Mouse (Mus musculus): ENCODE results near the gene Srrm4. TPM values are rescaled to one million over a fixed set of nuclear protein-coding genes. Genes with fewer than 3 reads are reported as not detected.
"Not testable (repeated sequence)": the region's sequence is repeated elsewhere in the genome, so short reads cannot be mapped to it uniquely, and the experiment has no call there.

Srrm4 gene
- polyA plus RNA-seq, 1 experiment: not detected

DNA sequence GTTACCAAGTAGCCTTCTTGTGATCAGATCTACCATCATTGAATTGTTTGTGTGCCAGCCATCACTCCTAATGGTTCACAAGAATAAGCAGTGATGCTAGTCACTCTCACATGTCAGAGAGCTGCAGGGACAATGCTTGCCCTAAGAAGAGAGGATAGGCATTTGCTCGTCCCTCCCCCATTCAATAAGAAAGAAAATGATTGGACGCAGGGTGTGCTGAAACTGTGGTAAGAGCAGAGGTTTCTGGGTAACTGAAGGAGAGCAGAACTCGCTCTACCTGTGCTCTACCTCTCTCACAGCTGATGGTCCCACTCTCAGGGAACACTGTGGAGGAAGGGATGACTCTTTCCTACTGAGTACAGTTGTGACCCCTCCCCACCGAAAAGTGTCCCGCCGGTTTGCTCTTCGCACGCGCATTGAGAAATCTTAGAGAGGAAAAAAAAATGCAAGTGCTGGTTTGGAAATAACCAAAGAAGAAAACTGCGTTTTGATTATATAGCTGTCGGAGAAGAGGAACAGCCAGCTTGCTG is 143.7 kb downstream of the Srrm4 start:
- Histone ChIP-seq H3K27ac (replicated peaks; ENCODE audit: low read depth, low read length) (no peak overlapping the region), H3K4me1 (ENCODE audit: control insufficient read depth, insufficient read depth, insufficient read length, low read length) (no peaks in the 10 kb centered on the region), H3K4me3 (ENCODE audit: insufficient read depth, low read depth, low read length) (no peak overlapping the region; the same call in 1 of the 2 replicates)

DNA sequence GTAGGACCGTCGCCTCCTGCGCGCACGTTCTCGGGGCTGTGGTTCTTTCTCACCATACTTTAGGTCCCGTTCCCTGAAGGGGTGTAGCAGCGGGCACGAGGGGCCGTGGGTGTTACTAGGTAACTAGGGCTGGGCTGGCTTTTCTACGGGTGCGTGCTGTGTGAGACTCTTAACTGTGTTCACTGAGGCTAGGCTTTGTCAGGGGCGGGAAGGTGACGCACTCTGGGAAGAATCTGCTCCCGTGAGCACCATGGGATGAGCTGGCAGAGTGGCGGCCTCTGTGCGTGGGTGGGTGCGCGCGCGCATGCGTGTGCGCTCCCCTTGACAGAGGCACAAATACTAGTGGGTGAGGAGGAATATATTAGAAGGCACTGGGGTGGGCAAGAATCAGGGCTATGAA is 145.1 kb downstream of the Srrm4 start:
- no peak overlapping the region for H3K27ac ChIP-seq (replicated peaks; ENCODE audit: low read depth, low read length)
- no peaks in the 10 kb centered on the region for H3K4me1 ChIP-seq (ENCODE audit: control insufficient read depth, insufficient read depth, insufficient read length, low read length)
- H3K4me3 ChIP-seq (ENCODE audit: insufficient read depth, low read depth, low read length): no peak overlapping the region

DNA sequence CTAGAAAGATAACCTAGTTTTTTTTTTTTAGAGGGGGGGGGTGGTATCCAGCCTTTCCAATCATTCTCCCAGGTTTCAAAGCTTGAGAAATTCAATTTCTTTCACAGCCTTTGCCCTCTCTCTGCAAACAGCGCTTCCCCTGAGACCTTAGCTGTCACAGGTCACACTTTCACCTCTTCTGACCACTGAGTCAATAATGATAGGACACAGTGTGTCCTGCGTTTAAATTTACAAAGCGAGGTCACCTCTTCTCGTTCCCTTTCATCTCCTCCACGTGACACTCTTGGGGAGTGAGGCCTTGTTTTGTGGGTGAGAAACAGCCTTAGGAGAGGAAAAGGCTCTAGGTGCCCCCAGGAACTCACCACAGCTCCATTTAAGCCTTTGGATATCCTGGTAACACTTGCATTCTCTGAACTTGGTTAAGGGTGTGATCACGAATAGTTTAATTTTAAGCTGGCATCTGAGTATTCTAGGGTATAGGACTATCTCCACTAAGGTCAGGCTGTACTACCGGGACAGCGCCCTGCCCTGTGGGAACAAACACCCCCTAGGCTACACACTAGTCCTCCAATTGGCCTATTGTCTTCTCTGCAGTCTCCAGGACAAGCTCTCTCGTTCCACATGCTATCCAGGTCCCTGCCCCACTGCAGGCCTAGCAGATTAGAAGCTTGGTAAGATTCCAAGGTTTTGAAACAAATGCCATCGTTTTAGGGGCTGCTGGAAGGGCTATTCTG is 145.8 kb downstream of the Srrm4 start:
- Histone ChIP-seq H3K27ac (replicated peaks; ENCODE audit: low read depth, low read length) (no peak overlapping the region), H3K4me3 (ENCODE audit: insufficient read depth, low read depth, low read length) (no peak overlapping the region), H3K4me1 (ENCODE audit: control insufficient read depth, insufficient read depth, insufficient read length, low read length) (no peaks in the 10 kb centered on the region)

DNA sequence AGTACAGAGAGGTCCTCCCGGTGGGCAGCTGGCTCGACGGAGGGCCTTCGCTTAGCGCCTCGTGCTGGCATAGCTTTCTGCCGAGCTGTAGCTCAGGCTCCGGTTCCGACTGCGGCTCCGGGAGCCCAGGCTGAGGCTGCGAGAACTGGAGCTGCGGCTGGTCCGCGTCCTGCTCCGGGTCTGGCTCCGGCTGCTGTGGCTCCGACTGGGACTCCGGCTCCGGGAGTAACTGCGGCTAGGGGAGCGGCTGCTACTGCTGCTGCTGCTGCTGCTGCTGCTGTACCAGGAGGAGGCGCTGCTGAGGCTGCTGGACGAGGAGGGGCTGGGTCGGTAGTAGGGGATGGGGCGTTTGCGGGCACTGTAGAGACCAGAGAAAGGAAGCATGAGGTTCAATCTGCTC is 147.1 kb downstream of the Srrm4 start:
- Histone ChIP-seq H3K4me1 (ENCODE audit: control insufficient read depth, insufficient read depth, insufficient read length, low read length) (no peaks in the 10 kb centered on the region), H3K4me3 (ENCODE audit: insufficient read depth, low read depth, low read length) (no peak overlapping the region), H3K27ac (replicated peaks; ENCODE audit: low read depth, low read length) (no peak overlapping the region)

DNA sequence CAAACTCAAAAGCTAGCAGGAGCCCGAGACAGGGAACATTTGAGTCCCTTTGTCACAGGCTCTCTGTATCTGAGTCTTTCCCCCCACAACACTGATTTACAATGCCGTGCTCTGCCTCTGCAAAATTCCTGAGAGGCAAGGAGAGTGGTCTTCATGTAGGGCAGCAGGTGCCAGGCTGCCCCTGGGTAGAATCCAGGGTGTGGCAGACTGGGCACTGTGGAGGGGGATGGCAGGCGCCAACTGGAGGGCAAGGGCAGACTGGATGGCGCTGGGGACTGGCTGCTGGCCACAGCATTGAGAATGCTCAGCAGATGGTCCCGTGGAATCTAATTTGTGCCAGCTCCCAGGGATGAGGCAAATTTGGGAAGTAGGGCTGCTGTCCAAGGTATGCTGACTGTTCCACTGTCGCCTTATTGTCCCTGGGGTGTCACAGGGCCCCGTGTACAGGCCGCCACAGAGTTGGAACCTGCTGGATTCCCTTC is 148.1 kb downstream of the Srrm4 start:
- Histone ChIP-seq H3K4me3 (ENCODE audit: insufficient read depth, low read depth, low read length) (no peak overlapping the region), H3K4me1 (ENCODE audit: control insufficient read depth, insufficient read depth, insufficient read length, low read length) (no peaks in the 10 kb centered on the region), H3K27ac (replicated peaks; ENCODE audit: low read depth, low read length) (no peak overlapping the region)

DNA sequence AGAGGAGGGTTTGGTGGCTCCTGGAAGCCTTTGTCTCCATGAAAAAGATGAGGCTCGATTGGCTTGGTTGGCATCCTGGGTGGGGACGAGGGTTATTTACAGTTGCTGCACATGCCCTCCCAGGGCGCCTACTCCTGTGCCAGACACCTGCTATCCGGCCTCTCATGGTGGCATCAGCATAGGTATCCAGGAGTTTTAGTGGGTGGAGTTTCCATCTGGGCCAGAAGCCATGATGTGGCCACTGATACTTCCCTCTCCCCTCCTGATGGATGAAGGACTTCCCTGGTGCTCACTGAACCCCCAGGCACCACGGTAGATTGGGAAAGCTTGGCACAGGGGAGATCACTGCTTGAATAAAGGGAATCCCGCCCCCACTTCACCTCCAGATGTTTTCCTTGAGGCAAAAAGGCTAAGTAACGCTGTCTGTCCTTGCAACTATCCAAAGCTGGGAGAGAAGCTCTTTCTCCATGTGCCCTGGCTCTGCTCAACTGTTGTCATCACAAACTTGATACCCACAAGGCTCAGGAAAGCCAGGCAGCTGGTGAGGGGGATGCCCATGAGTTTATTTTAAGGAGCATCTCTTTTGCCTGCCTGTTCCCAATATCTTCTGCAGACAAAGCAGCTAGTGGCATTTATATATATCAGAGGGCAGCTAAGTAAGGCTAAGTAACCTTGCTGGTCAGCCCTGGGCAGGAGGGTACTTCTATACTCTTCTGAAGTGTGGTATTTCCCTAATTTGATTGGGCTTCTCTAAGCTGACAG is 148.7 kb downstream of the Srrm4 start:
- Histone ChIP-seq H3K27ac (replicated peaks; ENCODE audit: low read depth, low read length) (no peak overlapping the region), H3K4me3 (ENCODE audit: insufficient read depth, low read depth, low read length) (no peak overlapping the region), H3K4me1 (ENCODE audit: control insufficient read depth, insufficient read depth, insufficient read length, low read length) (no peaks in the 10 kb centered on the region)

DNA sequence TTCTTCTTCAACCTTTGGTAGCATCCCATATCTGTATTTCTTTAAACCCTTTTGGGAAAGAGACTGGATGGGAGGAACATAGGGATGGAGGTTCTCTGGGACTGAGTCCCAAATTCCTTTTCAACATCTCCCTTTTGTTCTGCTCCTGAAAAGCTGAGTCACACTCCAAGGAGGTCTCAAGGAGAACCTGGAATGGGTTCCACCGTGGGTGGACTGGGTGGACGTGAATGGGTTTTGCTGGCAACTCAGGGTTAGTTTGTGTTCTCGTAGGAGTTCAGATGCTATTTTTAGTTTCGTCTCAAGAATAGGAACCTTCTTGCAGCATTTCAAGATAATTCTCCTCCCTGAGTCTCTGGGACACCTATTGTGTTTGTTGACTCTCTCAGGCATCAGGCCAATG is 151.4 kb downstream of the Srrm4 start:
- no peaks in the 10 kb centered on the region for H3K4me1 ChIP-seq (ENCODE audit: control insufficient read depth, insufficient read depth, insufficient read length, low read length)
- H3K27ac ChIP-seq (replicated peaks; ENCODE audit: low read depth, low read length): no peak overlapping the region
- H3K4me3 ChIP-seq (ENCODE audit: insufficient read depth, low read depth, low read length): no peak overlapping the region

DNA sequence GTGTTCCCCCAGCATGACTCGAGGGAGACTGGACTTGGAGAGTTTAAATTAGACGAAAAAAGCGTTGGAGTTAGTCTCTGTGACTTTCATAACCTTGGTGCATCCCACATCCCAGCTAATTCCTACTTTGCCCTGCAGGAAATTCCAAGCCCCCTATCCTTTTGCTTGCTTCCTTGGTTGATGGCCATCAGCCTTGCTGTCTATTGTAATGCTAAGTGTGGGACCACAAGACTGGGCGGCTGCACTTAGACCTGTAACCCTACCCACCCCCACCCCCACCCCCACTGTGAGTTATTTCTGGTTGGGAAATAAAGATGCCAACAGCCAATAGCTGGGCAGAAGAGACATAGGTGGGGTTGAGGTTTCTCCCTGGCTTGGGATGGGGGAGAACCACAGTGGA is 153.3 kb downstream of the Srrm4 start:
- H3K27ac ChIP-seq (replicated peaks; ENCODE audit: low read depth, low read length): no peak overlapping the region

DNA sequence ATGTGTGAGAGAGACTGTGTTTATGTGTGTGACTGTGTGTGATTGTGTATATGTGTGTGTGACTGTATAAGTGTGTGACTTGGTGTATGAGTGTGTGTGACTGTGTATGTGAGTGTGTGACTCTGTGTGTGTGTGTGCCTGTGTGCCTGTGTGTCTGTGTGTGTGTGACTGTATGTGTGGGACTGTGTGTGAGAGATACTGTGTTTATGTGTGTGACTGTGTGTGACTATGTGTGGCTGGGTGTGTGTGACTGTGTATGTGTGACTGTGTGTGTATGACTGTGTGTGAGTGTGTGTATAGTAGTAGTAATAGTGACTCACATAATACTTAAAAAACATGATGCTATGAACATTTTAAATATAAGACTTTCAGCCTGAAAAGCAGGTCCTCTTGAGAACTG is 155.5 kb downstream of the Srrm4 start:
- H3K4me3 ChIP-seq (ENCODE audit: insufficient read depth, low read depth, low read length): no peak overlapping the region
- no peaks in the 10 kb centered on the region for H3K4me1 ChIP-seq (ENCODE audit: control insufficient read depth, insufficient read depth, insufficient read length, low read length)
- no peak overlapping the region for H3K27ac ChIP-seq (replicated peaks; ENCODE audit: low read depth, low read length)

More for the DNA sequence above, 153.3 kb downstream of the Srrm4 start:
- Histone ChIP-seq H3K4me1 (ENCODE audit: control insufficient read depth, insufficient read depth, insufficient read length, low read length) (no peaks in the 10 kb centered on the region), H3K4me3 (ENCODE audit: insufficient read depth, low read depth, low read length) (no peak overlapping the region)

DNA sequence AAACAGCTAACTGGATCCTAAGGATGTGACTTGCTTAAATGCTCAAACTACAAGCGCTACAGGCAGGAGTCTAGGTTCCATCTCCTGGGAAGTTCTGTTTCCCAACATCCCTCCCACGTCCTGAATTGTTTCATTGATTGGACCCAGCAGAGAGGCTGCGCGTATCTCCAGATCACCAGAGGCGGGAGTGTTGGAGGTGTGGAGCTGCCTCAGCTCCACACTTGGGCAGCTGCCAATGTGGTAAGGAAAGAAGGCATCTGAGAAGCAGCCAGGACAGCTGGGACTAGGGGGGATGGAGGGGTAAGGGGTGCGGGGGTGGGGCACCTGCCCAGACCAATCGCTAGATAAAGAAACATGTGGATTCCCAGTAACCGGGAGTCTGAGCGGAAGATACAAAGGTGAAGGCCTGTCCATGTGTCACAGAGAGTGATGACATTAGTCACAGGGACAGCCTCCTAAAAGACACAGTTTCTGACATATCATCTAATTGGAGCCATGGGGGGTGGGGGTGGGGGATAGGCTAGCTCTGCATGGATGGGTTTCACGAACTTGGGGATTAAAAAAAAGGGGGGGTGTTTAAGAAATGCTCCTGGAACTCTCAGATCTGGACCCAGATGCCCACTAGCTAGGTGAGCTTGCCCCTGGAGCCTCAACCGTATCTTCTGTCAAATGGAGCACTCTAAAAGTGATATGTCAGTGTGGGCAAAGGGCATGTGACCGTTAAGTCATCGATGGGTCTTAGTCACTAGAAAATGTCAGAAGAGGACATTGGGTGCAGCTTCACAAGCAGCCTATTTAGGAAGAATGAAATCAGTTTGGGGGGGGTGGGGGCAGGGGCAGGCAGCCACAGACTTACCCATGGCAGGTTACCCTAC is 156.4 kb downstream of the Srrm4 start:
- no peak overlapping the region for H3K4me3 ChIP-seq (ENCODE audit: insufficient read depth, low read depth, low read length)
- no peaks in the 10 kb centered on the region for H3K4me1 ChIP-seq (ENCODE audit: control insufficient read depth, insufficient read depth, insufficient read length, low read length)
- H3K27ac ChIP-seq (replicated peaks; ENCODE audit: low read depth, low read length): no peak overlapping the region

DNA sequence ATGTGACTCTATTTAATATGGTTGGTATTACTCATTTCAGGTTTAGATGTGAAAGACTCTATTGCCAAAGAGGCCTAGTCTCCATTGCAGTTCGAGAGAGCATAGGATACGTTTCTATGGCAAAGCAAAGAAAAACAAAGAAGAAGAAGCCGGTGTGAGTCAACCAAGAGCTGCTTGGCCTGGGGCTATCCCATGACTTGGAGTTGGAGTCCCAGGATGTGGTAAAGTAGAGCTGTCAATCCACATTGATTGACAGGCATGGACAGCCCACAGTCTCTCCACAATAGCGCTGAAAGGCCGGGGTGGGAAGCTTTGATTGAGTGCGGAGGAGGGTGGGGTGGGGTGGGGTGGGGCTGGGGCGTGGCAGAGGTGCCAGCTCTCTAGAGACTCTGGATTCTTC is 158.7 kb downstream of the Srrm4 start:
- H3K4me3 ChIP-seq (ENCODE audit: insufficient read depth, low read depth, low read length): no peak overlapping the region
- H3K27ac ChIP-seq (replicated peaks; ENCODE audit: low read depth, low read length): no peak overlapping the region
- H3K4me1 ChIP-seq (ENCODE audit: control insufficient read depth, insufficient read depth, insufficient read length, low read length): no peaks in the 10 kb centered on the region

DNA sequence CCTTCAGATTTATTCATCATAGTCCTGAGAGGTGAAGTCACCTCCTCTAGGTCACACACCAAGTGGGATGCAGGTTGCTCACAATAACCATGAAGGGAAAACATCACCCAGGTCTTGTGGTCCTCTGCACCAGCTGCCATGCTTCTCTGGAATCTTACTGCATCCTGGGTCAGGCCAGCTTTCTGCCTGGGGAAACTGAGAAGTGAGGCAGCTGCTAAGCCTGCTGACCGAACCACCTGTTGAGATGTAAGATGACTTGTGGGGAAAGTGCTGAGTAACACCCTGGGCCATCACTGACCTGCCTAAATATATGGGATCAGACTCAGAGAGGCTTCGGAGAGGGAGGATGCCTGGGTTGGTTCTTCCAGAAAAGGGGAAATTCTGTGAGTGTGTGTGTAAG is 164.9 kb downstream of the Srrm4 start:
- Histone ChIP-seq H3K4me1 (ENCODE audit: control insufficient read depth, insufficient read depth, insufficient read length, low read length) (no peaks in the 10 kb centered on the region), H3K27ac (replicated peaks; ENCODE audit: low read depth, low read length) (no peak overlapping the region), H3K4me3 (ENCODE audit: insufficient read depth, low read depth, low read length) (no peak overlapping the region)

DNA sequence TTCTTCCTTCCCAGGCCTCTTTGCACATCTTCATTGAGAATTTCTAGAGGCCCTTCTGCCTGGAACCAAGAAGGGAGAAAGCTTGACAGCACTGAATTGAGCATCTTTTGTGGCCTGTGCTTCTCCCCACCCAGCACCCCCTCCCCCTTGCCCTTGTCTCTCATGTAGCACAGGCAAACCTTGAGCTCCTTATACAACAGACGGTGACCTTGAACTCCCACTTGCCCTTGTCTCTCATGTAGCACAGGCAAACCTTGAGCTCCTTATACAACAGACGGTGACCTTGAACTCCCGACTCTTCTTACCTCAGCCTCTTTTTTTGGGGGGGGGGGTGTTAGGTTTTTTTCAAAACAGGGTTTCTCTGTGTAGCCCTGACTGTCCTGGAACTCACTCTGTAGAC is 165.9 kb downstream of the Srrm4 start:
- H3K4me3 ChIP-seq (ENCODE audit: insufficient read depth, low read depth, low read length); H3K27ac ChIP-seq (replicated peaks; ENCODE audit: low read depth, low read length); H3K4me1 ChIP-seq (ENCODE audit: control insufficient read depth, insufficient read depth, insufficient read length, low read length): not testable (repeated sequence)

DNA sequence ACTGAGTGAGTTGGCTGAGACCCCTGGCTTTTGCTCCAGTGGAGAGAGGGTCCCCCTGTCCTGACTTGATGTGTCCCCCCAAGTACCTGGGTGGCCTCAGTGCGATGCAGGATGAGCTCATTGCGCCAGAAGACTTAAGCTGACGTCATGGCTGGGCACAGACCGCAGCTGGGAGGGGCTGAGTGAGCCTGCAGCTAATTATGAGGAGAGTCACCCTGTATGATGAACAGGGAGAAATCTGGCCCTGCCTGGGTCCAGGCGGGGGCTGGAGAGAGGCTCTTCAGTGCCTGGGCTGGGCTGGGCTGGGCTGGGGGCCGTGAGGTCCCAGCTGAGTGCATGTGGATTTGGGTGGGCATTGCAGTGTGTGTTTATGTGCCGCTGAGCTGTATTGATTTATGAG is 166.3 kb downstream of the Srrm4 start:
- Histone ChIP-seq H3K4me1 (ENCODE audit: control insufficient read depth, insufficient read depth, insufficient read length, low read length) (no peaks in the 10 kb centered on the region), H3K27ac (replicated peaks; ENCODE audit: low read depth, low read length) (no peak overlapping the region), H3K4me3 (ENCODE audit: insufficient read depth, low read depth, low read length) (no peak overlapping the region)

DNA sequence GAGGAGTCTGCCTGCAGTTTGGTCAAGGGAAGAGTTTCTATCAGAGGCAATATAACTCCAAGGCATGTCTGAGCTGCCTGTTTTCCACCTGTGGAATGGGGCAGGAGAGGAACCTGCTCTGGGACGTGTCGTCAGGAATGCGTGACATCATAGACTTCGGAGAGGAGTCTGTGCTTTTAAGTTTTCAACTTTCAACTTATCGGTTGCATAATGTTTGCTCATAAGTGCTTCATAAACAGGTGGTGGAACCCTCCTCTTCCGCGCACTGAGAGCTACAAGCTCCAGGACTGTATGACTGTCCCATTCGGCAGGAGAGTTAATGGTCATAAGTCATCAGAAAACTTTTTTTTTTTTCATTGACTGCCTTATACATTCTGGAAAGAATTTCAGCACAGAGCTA is 167.9 kb downstream of the Srrm4 start:
- no peaks in the 10 kb centered on the region for H3K4me1 ChIP-seq (ENCODE audit: control insufficient read depth, insufficient read depth, insufficient read length, low read length)
- H3K4me3 ChIP-seq (ENCODE audit: insufficient read depth, low read depth, low read length): no peak overlapping the region
- H3K27ac ChIP-seq (replicated peaks; ENCODE audit: low read depth, low read length): no peak overlapping the region

All from brown adipose tissue, adult 24 weeks (tissue).